Mouse (Mus musculus) olfactory bulb, adult 2 months (tissue): ENCODE measurements at regions not wholly inside any gene's neighbourhood (a gene's known extent, or its start where the extent isn't known, plus 50 kb on each side); places are given as distances from the start of the nearest gene placed in this dataset.

Experiments used
- CTCF ChIP-seq: fragments of 200-500 bp; IDR thresholded peaks from 2 replicates; pipeline ENCODE4 v1.5.1; 2012; ENCODE audit warnings: low read depth, mild to moderate bottlenecking, low read length, moderate library complexity; ENCODE audit not compliant: insufficient read depth
- POLR2A ChIP-seq: fragments of 200-500 bp; IDR thresholded peaks from 2 replicates; pipeline ENCODE4 v1.6.1; 2012; ENCODE audit warnings: mild to moderate bottlenecking, low read depth, low read length, moderate library complexity; ENCODE audit not compliant: insufficient read depth

DNA sequence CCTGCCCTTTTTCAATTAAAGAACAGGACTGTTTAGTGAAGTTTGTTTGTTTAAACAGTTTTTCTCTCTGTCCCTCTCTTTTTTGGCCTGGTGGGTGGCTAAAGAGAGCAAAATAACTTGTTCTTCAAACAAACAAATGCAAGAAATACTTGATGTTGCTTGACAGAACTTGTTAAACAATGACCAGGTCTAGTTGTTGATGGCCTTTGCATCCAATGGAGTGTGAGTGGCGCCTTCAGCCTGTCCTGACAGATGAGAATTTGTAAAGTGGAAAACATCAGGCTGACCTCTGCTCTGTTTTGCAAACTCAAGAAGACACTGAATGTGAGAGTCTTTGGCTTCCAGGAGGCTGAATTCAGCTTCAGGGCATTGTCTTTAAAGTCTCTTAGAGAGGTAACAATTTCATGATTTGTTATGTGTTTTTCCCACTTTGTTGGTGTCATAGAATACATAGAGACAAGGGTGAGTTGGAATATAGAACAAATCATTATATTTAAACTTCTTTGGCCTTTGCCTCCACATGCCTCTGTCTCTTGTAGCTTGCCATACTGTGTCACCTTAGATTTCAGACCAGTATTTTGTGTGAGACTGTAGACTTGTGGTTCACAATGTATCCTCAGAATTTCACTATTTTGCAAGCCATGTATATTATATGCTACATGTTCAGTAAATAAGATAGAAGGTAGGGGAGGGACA is 67.5 kb downstream of the Rdh14 start:
- no peak for TF ChIP-seq CTCF
- TF ChIP-seq POLR2A: no peak
